Mouse (Mus musculus) heart, postnatal 0 days (tissue): ENCODE measurements at regions not wholly inside any gene's neighbourhood (a gene's known extent, or its start where the extent isn't known, plus 50 kb on each side); places are given as distances from the start of the nearest gene placed in this dataset.

ENCODE experiments used
- ATAC-seq: fragments of 200-750 bp; cut with Nextera tagmentation; 2 replicates; pipeline ENCODE4 v1.8.0; 2017; ENCODE audit warnings: low read depth, moderate number of reproducible peaks, moderate library complexity; ENCODE audit not compliant: insufficient read depth
- DNase-seq: peaks from one replicate; pipeline ENCODE4 v3.0.0-alpha.2; 2016; ENCODE audit warnings: low spot score
- H3K27ac ChIP-seq: fragments of 300-500 bp; sonication (generic); 2 replicates; pipeline ENCODE4 v1.5.1; 2014; ENCODE audit warnings: low read depth, mild to moderate bottlenecking
- H3K27me3 ChIP-seq: fragments of 300-500 bp; sonication (generic); 2 replicates; pipeline ENCODE4 v1.6.1; 2014; ENCODE audit warnings: low read length, mixed read lengths; ENCODE audit not compliant: control insufficient read depth, insufficient read depth
- H3K36me3 ChIP-seq: fragments of 300-500 bp; sonication (generic); replicated peaks from 2 replicates; pipeline ENCODE4 v1.6.1; 2014; ENCODE audit warnings: low read length, mixed read lengths; ENCODE audit not compliant: control insufficient read depth, insufficient read depth
- H3K4me1 ChIP-seq: fragments of 300-500 bp; sonication (generic); 2 replicates; pipeline ENCODE4 v1.6.1; 2014; ENCODE audit warnings: antibody characterized with exemption; ENCODE audit not compliant: control insufficient read depth, insufficient read depth
- H3K4me2 ChIP-seq: fragments of 300-500 bp; sonication (generic); 2 replicates; pipeline ENCODE4 v1.6.1; 2014; ENCODE audit warnings: low read depth, mild to moderate bottlenecking, low read length, moderate library complexity
- H3K4me3 ChIP-seq: fragments of 300-500 bp; sonication (generic); 2 replicates; pipeline ENCODE4 v1.5.1; 2014; ENCODE audit warnings: low read depth, low read length
- H3K9ac ChIP-seq: fragments of 300-500 bp; sonication (generic); replicated peaks from 2 replicates; pipeline ENCODE4 v1.6.1; 2014; ENCODE audit warnings: low read depth, low read length, mixed read lengths
- H3K9me3 ChIP-seq: fragments of 300-500 bp; sonication (generic); replicated peaks from 2 replicates; pipeline ENCODE4 v1.6.1; 2016; ENCODE audit warnings: low read length; ENCODE audit not compliant: control insufficient read depth
- CTCF ChIP-seq: IDR thresholded peaks from 2 replicates; pipeline ENCODE4 v1.5.1; 2016; ENCODE audit warnings: antibody characterized with exemption, control low read depth, low read depth
- EP300 ChIP-seq: IDR thresholded peaks from 2 replicates; pipeline ENCODE4 v1.6.1; 2016; ENCODE audit warnings: antibody characterized with exemption, low read depth
- WGBS: fragments of 180-500 bp; shearing (Covaris S2); extraction: QIAGEN DNeasy Blood & Tissue Kit; methylation state at CpG from one replicate; pipeline ENCODE4 v1.1.7; 2014; 5-methylcytosine and 5-hydroxymethylcytosine counted together

DNA sequence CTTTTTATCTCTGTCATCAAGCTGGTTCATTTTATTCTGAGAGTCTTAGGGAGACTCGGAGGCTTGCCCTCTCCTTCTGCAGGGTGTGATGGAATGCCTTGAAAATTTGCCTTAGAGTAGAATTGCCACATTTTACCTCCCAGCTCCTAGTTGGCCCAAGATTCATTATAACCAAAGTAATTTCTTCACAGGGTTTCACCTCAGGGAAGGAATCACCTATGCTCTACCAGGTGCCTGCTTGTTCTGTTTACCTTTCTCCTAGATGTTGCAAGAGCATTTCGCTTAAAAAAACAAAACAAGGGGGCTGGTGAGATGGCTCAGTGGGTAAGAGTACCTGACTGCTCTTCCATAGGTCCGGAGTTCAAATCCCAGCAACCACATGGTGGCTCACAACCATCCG lies 134.8 kb downstream of the Plk2 start:
- Histone ChIP-seq H3K4me2 (no peak overlapping the region), H3K9me3 (no peaks in the 10 kb centered on the region), H3K9ac (no peak overlapping the region), H3K4me1 (peaks cover 4% of the 10 kb centered on the region; the same call in 1 of the 2 replicates), H3K4me3 (no peak overlapping the region), H3K27ac (no peak overlapping the region), H3K27me3 (no peaks in the 10 kb centered on the region), H3K36me3 (no peaks in the 10 kb centered on the region)
- no peak for TF ChIP-seq CTCF
- no peak for TF ChIP-seq EP300
- ATAC-seq: no peak
- DNase-seq: no peak
- WGBS: 94% methylated on average over 4 of the region's 4 CpGs

GRCm38 (mm10) chr13:110534320-110534764 lies 139.5 kb downstream of the Plk2 start:
- peak; percentile 60 for DNase-seq
- Histone ChIP-seq H3K4me2 (no peak overlapping the region), H3K4me1 (peaks cover 25% of the 10 kb centered on the region; the same call in 1 of the 2 replicates), H3K27ac (peak overlapping the region; percentile 62), H3K4me3 (no peak overlapping the region), H3K36me3 (no peaks in the 10 kb centered on the region), H3K27me3 (no peaks in the 10 kb centered on the region), H3K9ac (0 out of 2 replicates have a peak overlapping the region, but pooled peaks have one; percentile 21), H3K9me3 (no peaks in the 10 kb centered on the region)
- 29% methylated on average over 7 of the region's 7 CpGs for WGBS
- ATAC-seq: peak; percentile 34
- peak; percentile 79 for TF ChIP-seq EP300
- no peak for TF ChIP-seq CTCF

GRCm38 (mm10) chr13:110535785-110536184 lies 140.9 kb downstream of the Plk2 start:
- TF ChIP-seq CTCF (no peak), EP300 (no peak)
- no peaks in the 10 kb centered on the region for H3K36me3 ChIP-seq
- H3K4me3 ChIP-seq: no peak overlapping the region
- H3K27ac ChIP-seq: no peak overlapping the region
- no peak for ATAC-seq
- no peaks in the 10 kb centered on the region for H3K9me3 ChIP-seq
- 73% methylated on average over 2 of the region's 2 CpGs for WGBS
- H3K4me1 ChIP-seq: peaks cover 25% of the 10 kb centered on the region; the same call in 1 of the 2 replicates
- H3K9ac ChIP-seq: no peak overlapping the region
- no peak for DNase-seq
- no peaks in the 10 kb centered on the region for H3K27me3 ChIP-seq
- H3K4me2 ChIP-seq: no peak overlapping the region

DNA sequence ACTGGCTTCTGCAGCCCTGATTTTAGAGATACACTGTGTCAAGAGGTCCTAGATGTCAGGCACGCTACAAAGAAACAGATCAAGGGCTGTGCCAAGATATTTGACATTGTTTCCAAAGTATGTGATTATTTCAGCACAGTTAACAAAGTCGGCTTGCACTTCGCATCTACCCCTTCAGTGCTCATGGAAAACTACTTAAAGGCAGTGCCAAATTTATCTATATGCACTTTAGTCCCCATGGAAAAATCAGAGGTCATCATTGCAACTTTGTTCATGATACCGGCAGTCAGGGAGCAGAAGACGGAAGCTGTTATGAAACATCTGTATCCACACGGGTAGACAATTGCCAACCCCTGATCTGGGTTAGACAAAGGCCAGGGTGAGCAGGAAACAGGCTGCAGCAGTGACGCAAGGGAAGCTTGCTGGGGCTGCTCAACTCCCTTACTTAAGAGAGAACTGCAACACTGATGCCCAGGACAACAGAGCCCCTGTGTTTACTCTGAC lies 143.2 kb downstream of the Plk2 start:
- Histone ChIP-seq H3K27ac (peak overlapping the region; percentile 71), H3K9me3 (no peaks in the 10 kb centered on the region), H3K9ac (no peak overlapping the region), H3K36me3 (no peaks in the 10 kb centered on the region), H3K4me1 (peaks cover 30% of the 10 kb centered on the region), H3K27me3 (no peaks in the 10 kb centered on the region), H3K4me3 (no peak overlapping the region), H3K4me2 (0 out of 2 replicates have a peak overlapping the region, but pooled peaks have one; percentile 3)
- peak; percentile 99 for TF ChIP-seq EP300
- TF ChIP-seq CTCF: no peak
- 4% methylated on average over 7 of the region's 7 CpGs for WGBS
- DNase-seq (peak; percentile 82), ATAC-seq (peak; percentile 86)

- Histone ChIP-seq H3K27me3 (no peaks in the 10 kb centered on the region), H3K27ac (no peak overlapping the region), H3K9me3 (no peaks in the 10 kb centered on the region), H3K36me3 (no peaks in the 10 kb centered on the region), H3K4me1 (peaks cover 25% of the 10 kb centered on the region), H3K4me2 (no peak overlapping the region), H3K4me3 (no peak overlapping the region), H3K9ac (no peak overlapping the region)
- ATAC-seq (no peak), DNase-seq (no peak)
- 71% methylated on average over 13 of the region's 13 CpGs for WGBS
- TF ChIP-seq EP300 (no peak), CTCF (no peak)
Observed at GRCm38 (mm10) chr13:110540543-110541265, 145.9 kb downstream of the Plk2 start.
